Mouse (Mus musculus): ENCODE results near the gene Wfdc3.

Gene Wfdc3

DNA sequence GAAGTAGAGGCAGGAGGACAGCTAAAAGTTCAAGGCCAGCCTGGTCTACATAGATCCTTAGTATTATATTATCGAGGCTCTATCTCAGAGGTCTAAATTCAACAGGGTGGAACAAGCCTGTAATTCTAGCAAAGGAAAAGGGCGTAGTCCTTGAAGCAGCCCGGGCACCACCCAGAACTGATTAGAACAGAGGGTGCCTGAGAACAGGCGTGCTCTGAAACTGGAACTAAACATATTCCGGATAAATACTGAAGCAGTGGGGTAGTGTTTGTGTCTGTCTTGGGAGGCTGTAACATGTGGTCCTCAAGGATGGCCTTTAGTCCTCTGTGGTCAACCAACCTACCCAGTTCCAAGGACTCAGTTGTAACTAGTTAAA is 28.2 kb upstream of the Wfdc3 start:
- no peak for DNase-seq

GRCm38 (mm10) chr2:164773229-164773988 is 27.7 kb upstream of the Wfdc3 start:
- no peak for DNase-seq

DNA sequence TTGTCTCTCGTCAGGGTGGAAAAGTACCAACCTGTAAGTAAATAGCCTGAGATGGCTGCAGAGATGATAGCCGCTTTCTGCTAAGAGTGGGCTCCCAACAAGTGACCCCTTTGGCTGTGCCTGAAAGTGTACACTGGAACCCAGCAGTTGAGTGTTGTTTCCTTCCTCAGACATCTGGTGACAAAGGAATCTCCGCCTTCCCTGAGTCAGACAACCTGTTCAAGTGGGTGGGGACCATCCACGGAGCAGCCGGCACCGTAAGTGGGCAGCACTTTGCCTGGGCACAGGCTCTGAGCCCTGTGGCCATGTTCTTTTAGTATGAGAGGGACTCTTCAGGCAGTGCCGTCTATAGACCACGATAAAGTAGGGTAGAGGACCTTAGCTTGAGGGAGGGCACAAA is 25.4 kb upstream of the Wfdc3 start:
- DNase-seq: no peak

GRCm38 (mm10) chr2:164770279-164770678 is 24.5 kb upstream of the Wfdc3 start:
- DNase-seq: no peak

- peak; percentile 99 for DNase-seq
Observed at GRCm38 (mm10) chr2:164769258-164770037, 23.7 kb upstream of the Wfdc3 start, which contains the start of gene Ube2c. Ube2c (plus strand) TSS chr2:164769898.

DNA sequence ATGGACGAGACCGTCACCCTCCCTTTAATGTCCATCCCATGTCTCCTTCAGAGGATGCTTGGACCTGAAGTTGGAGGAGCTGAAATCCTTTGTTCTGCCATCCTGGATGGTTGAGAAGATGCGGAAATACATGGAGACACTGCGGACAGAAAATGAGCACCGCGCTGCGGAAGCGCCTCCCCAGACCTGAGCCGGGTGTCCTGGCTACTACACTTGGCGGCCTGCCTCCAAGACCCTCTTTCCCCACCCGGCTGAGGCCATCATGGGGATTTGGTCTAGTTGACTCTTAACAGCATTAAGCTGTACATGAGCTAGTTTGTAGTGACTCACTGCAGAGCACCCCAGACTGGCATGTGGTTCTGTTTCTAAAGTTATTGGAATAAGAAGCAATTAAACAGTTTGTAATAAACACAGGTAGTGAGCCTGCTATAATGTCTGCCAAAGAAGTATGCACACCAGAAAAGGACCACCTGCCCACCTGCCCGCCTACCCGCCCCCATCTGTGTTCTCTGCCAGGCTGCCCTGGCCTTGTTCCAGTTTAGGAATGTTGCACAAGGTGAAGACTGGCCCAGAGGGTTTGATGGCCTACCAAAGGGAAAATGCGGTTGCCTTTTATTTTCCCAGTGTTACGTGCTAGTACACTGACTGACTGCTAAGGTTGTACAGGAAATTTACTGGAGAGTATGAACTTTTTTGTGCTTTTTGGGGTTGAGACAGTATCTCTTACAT is 22.2 kb upstream of the Wfdc3 start:
- DNase-seq: peak; percentile 78 to 86

GRCm38 (mm10) chr2:164765841-164766240 is 20.1 kb upstream of the Wfdc3 start:
- DNase-seq: no peak

DNA sequence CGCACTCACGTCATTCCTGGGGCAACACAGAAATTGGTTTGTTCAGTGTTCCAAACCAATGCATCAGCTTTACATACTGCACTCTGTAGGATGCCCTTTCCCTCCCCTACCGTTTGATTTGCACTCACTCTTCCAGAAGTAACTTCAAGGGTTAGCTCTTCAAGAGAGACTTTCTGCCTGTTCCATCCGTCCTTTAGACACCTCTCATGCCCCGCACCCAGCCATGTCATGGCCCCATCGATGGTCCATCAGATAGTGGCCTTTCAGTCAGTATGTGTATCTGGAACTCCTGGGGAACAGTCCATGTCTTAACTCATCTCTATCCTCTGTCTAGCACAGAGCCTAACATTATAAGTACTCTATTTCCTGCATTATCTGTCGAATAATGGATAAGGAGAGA is 16.9 kb upstream of the Wfdc3 start:
- DNase-seq: no peak

- peak; percentile 22 to 43 for DNase-seq
Observed at GRCm38 (mm10) chr2:164761971-164762370, 16.2 kb upstream of the Wfdc3 start.

GRCm38 (mm10) chr2:164761502-164761901 is 15.8 kb upstream of the Wfdc3 start:
- DNase-seq: peak; percentile 57 to 68

GRCm38 (mm10) chr2:164760059-164760833 is 14.5 kb upstream of the Wfdc3 start:
- no peak for DNase-seq

- no peak for DNase-seq
Observed at GRCm38 (mm10) chr2:164758692-164759091, 13.0 kb upstream of the Wfdc3 start.

DNA sequence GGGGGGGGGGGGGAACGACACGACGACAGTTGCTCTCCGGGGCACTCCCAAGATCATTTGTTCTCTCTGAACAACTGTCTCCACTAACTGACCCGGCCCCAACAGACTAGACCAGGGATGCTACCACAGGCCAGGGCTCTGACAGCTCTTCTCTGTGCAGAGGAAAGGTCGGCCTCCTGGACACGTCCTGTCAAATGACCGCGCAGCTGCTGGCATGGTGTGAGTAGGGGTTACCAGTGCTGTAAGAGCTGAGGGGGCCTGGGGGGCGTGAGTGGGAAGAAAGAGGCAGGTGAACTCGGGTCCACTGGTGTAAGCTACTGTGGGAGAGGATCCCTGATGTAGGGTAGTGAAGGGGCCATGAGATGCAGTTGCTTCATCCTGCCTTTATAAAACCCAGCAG is 12.1 kb upstream of the Wfdc3 start:
- DNase-seq: no peak

DNA sequence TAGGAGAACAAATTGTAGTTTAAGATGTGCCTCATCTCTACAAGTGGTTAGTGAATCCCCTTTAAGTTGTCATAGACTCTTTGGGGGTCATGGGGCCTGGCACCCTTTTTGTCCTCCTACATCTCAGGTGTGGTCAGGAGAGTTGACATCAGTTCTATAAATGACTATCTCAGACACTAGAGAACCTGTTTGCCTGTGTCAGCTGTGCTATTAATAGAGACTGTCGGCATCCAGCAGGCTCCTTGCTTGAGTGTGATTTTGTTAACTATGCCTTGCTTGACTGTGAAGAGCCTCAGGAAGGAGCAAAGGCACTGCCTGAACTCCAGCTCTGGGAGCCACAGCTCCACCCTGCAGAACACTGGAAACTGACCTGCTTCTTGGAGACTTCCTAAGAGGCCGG is 9.1 kb upstream of the Wfdc3 start:
- no peak for DNase-seq

DNA sequence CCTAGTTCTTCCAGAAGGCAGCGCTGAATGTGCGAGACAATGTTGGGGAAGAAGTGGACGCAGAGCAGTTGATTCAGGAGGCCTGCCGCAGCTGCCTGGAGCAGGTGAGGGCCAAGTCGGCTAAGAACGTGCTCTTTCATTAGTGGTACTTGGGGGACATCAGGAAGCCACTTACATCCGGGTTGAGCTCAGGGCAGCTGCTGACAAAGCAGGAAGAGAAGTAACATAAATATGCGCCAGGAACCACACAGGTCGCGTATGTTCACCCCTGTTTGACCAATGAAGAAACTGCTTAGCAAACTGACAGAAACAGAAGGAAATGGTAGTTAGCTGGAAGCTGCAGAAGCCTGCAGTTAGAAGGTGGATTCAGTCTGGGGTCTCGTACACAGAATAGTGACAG is 8.4 kb upstream of the Wfdc3 start:
- no peak for DNase-seq

- no peak for DNase-seq
Observed at GRCm38 (mm10) chr2:164752454-164752853, 6.7 kb upstream of the Wfdc3 start.

DNA sequence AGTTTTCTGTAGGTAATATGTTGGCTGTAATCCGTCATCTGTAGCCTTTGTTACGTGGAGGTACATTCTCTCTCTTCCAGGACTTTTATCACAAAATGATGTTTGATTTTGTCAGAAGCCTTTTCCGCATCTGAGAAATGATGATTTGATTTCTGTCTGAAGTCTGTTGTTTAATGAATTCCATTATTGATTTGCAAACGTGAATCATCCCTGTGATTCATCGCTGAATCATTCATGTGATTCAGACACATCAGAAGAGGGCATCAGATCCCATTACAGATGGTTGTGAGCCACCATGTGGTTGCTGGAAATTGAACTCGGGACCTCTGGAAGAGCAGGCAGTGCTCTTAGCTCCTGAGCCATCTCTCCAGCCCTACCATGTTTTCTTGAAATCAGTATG is 3.3 kb upstream of the Wfdc3 start:
- DNase-seq: no peak

DNA sequence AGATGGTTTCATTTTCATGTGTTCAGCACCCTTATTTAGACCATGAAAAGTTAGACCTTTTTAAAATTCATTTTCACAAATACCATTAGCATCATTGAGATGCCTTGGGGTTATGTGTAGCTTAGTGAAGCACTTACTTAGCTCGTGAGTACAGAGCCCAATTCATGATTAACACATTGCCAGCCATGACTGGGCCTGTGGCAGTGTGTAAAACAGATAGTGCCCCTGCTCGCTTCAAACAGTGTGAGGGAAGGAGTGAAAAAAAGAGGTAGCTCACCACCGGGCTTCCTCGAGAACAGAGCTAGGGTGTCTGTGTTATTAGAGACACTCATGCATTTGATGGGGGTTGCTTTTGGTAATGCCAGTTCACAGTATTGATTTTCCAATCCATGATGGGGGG is 2.5 kb upstream of the Wfdc3 start:
- DNase-seq: no peak

- no peak for DNase-seq
Observed at GRCm38 (mm10) chr2:164746693-164747092, 962 bp upstream of the Wfdc3 start.

DNA sequence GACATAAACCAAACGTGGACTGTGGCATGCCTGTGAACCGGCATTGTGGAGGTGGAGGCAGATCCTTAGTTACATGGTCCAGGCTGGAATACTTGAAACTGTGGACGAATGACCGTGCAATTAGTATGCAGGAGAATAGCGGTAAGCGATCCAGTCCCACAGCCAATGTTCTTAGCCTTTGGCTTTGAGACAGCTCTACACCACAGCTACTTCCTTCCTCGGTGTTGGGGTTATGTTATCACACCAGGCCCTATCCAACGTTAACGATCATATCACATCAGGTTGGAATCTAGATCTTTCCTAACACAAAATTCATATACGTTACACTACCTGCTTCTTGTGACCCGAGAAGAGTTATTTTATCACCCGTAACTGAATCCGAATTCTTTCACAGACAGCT is 744 bp downstream of the Wfdc3 start:
- DNase-seq: no peak

- no peak for DNase-seq
Observed at GRCm38 (mm10) chr2:164739876-164740275, 5.9 kb downstream of the Wfdc3 start.

DNA sequence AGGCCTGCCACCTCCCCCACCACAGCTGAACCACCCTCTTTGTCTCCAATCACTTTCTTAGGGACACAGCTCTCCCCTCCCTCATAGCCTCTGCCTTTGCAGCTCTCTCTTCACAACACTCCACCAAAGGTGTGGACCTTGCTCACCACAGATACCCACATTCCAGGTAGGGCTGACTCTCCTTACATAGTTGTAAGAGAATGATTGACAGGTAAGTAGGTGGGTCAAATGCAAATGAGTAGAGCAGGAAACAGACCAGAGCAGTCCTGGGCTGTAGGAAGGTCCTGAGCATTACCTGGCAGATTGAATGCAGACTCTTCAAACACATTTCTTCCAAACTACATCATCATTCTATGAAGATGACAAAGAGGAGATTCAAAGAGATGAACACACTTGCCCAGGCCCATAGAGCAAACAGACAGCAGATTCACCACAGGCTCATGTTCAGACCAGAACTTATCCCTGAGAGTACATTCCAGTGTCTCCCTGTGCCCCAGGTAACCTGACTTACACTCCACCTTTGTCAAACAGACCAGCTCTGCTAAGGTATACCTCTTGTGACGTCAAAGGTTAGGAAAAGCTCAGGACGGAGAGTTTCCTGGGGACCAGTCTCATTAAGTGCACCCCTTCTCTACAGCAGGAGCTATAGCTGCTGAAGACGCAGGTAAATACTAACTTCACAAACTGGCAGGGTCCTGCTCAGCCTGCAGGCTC is 8.2 kb downstream of the Wfdc3 start:
- DNase-seq: no peak
